In the genomic region with DNA sequence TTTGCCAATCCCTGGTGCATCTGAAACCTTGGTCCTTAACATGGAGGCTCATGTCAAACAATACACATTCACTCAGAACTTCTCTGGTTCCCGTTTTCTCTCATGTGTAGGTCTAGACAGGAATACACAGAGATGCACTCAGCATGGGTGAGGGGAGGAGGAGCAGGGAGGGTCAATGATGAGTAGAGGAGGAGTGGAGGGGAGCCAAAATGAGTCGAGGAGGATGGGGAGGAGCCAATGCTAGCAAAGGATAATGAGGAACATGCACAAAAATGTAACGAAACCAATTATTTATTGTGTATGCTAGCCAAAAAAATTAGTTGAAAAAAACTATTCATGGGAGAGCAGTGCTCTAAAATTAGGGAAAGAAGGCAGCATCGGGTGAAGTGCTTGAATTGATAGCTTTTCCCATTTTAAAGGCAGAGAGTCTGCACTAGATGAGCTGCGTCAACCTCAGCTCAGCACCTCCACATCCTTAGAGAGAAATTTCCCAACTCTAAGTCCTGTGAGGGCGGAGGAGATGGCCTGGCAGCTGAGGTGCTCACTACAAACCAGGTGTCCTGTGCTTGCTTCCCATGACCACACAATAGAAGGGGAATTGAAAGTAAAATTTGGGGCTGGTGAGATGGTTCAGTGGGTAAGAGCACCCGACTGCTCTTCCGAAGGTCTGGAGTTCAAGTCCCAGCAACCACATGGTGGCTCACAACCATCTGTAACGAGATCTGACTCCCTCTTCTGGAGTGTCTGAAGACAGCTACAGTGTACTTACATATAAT, we compare ENCODE assay signal across 20 mouse cellular contexts.
A peak's percentile ranks its signal among the peaks of the same experiment; 100 is the strongest.
DNase-seq lines count a peak whose midpoint lies in the region; ATAC-seq and TF ChIP-seq lines count a peak whose summit lies in the region.
"Had no signal": no experiment of that assay in that cellular context is flagged by ENCODE, and none has a peak within 500 bp of the region (broad histone marks: within the 10 kb centered on the region; RNA-seq: fewer than 3 reads in every experiment).

No protein-coding gene starts in this region.

- H3K36me3 ChIP-seq in embryonic facial prominence, embryonic 14.5 days (ENCODE audit: control insufficient read depth, insufficient read depth, low read length): no peaks in the 10 kb centered on the region
- no peaks in the 10 kb centered on the region for H3K36me3 ChIP-seq in embryonic facial prominence, embryonic 10.5 days (replicated peaks)
- peaks cover 0 to 14% of the 10 kb centered on the region in 2 experiments; a peak in 2 of 4 replicates for H3K36me3 ChIP-seq in MEL (ENCODE audit: control insufficient read depth in 1 of 2, insufficient read depth in 2 of 2, low read length in 2 of 2)
- no peaks in the 10 kb centered on the region for H3K36me3 ChIP-seq in splenic B cell, adult 2 months (ENCODE audit: control insufficient read depth, insufficient read depth, low read length, poor library complexity, severe bottlenecking)
- H3K36me3 ChIP-seq in midbrain, embryonic 10.5 days: no peaks in the 10 kb centered on the region
- H3K36me3 ChIP-seq: embryonic facial prominence, embryonic 13.5 days; forebrain, embryonic 10.5 days; forebrain, embryonic 12.5 days; forebrain, embryonic 15.5 days; G1E had no signal

- H3K4me3 ChIP-seq in embryonic facial prominence, embryonic 14.5 days (ENCODE audit: low read depth, low read length): no peak overlapping the region
- no peak overlapping the region for H3K4me3 ChIP-seq in embryonic facial prominence, embryonic 10.5 days
- H3K4me3 ChIP-seq in MEL (ENCODE audit: control insufficient read depth in 1 of 2, insufficient read depth in 1 of 2, low read depth in 2 of 2, low read length in 2 of 2): no peak overlapping the region
- no peak overlapping the region for H3K4me3 ChIP-seq in midbrain, embryonic 10.5 days
- H3K4me3 ChIP-seq: embryonic facial prominence, embryonic 13.5 days; erythroblast, embryonic 14.5 days; forebrain, embryonic 10.5 days; forebrain, embryonic 12.5 days; forebrain, embryonic 15.5 days had no signal

- no peak for TF ChIP-seq POLR2A in MEL (IDR thresholded peaks at IDR 0.05; ENCODE audit: control insufficient read depth in 1 of 2, insufficient read depth in 1 of 2, low read depth in 1 of 2, low read length in 2 of 2, poor library complexity in 1 of 2)

- TF ChIP-seq EP300 in MEL (IDR thresholded peaks at IDR 0.05; ENCODE audit: low read depth in 1 of 2, low read length in 2 of 2): no peak

- no peaks in the 10 kb centered on the region; the same call in 1 of the 2 replicates for H3K27me3 ChIP-seq in embryonic facial prominence, embryonic 14.5 days (replicated peaks; ENCODE audit: control insufficient read depth, insufficient read depth, low read length)
- 0 out of 2 replicates have a peak, but pooled peaks cover 5% of the 10 kb centered on the region for H3K27me3 ChIP-seq in embryonic facial prominence, embryonic 10.5 days (replicated peaks; ENCODE audit: low read depth, poor library complexity, severe bottlenecking)
- no peaks in the 10 kb centered on the region for H3K27me3 ChIP-seq in MEL (ENCODE audit: control insufficient read depth in 1 of 2, insufficient read depth in 2 of 2, low read length in 2 of 2)
- no peaks in the 10 kb centered on the region for H3K27me3 ChIP-seq in splenic B cell, adult 2 months (ENCODE audit: control insufficient read depth, insufficient read depth, low read length, poor library complexity, severe bottlenecking)
- H3K27me3 ChIP-seq in midbrain, embryonic 10.5 days (ENCODE audit: low read depth, poor library complexity, severe bottlenecking): no peaks in the 10 kb centered on the region
- H3K27me3 ChIP-seq: embryonic facial prominence, embryonic 13.5 days; forebrain, embryonic 12.5 days; forebrain, embryonic 15.5 days had no signal

- ATAC-seq in embryonic facial prominence, embryonic 14.5 days (ENCODE audit: low read depth): no peak
- ATAC-seq: forebrain, embryonic 15.5 days; forebrain, postnatal 0 days had no signal

- 69% methylated on average over 9 of the region's 9 CpGs for whole genome bisulfite sequencing in embryonic facial prominence, embryonic 14.5 days
- WGBS in embryonic facial prominence, embryonic 10.5 days: 87% methylated on average over 9 of the region's 9 CpGs
- 88% methylated on average over 9 of the region's 9 CpGs for WGBS in midbrain, embryonic 10.5 days

- no peak for TF ChIP-seq CTCF in MEL (IDR thresholded peaks at IDR 0.05 in 2 of 3, conservative IDR thresholded peaks at IDR 0.05 in 1 of 3; ENCODE audit: control insufficient read depth in 1 of 3, insufficient read depth in 1 of 3, low read depth in 2 of 3, low read length in 3 of 3, poor library complexity in 1 of 3, severe bottlenecking in 1 of 3)

- TF ChIP-seq RAD21 in MEL (IDR thresholded peaks at IDR 0.05; ENCODE audit: low read depth, low read length): no peak

- H3K9me3 ChIP-seq in embryonic facial prominence, embryonic 14.5 days (ENCODE audit: control insufficient read depth, low read length): no peaks in the 10 kb centered on the region
- no peaks in the 10 kb centered on the region for H3K9me3 ChIP-seq in embryonic facial prominence, embryonic 10.5 days
- H3K9me3 ChIP-seq in MEL (replicated peaks; ENCODE audit: insufficient read depth, low read length): no peaks in the 10 kb centered on the region
- H3K9me3 ChIP-seq in midbrain, embryonic 10.5 days (replicated peaks): no peaks in the 10 kb centered on the region
- H3K9me3 ChIP-seq: embryonic facial prominence, embryonic 13.5 days; forebrain, embryonic 10.5 days; forebrain, embryonic 12.5 days; forebrain, embryonic 15.5 days had no signal

- no peaks in the 10 kb centered on the region for H3K79me2 ChIP-seq in MEL (ENCODE audit: control insufficient read depth, insufficient read depth, low read length, poor library complexity)

- H3K9ac ChIP-seq in embryonic facial prominence, embryonic 14.5 days (ENCODE audit: low read depth, low read length): no peak overlapping the region
- H3K9ac ChIP-seq in MEL (ENCODE audit: control insufficient read depth, low read depth, low read length, poor library complexity, severe bottlenecking): no peak overlapping the region
- H3K9ac ChIP-seq: embryonic facial prominence, embryonic 13.5 days; forebrain, embryonic 12.5 days; forebrain, embryonic 15.5 days; forebrain, postnatal 0 days had no signal

- no peak overlapping the region for H3K27ac ChIP-seq in embryonic facial prominence, embryonic 14.5 days (replicated peaks; ENCODE audit: low read depth, low read length)
- H3K27ac ChIP-seq in embryonic facial prominence, embryonic 10.5 days (replicated peaks): no peak overlapping the region
- H3K27ac ChIP-seq in MEL (ENCODE audit: control insufficient read depth, low read depth, low read length): no peak overlapping the region
- no peak overlapping the region for H3K27ac ChIP-seq in midbrain, embryonic 10.5 days (replicated peaks)
- H3K27ac ChIP-seq: embryonic facial prominence, embryonic 13.5 days; forebrain, embryonic 10.5 days; forebrain, embryonic 12.5 days; forebrain, embryonic 15.5 days had no signal

- H3K4me1 ChIP-seq in embryonic facial prominence, embryonic 14.5 days (ENCODE audit: control insufficient read depth, insufficient read depth, low read length): no peaks in the 10 kb centered on the region; the same call in 1 of the 2 replicates
- H3K4me1 ChIP-seq in embryonic facial prominence, embryonic 10.5 days: peaks cover 12% of the 10 kb centered on the region
- peaks cover 6 to 45% of the 10 kb centered on the region in 2 experiments for H3K4me1 ChIP-seq in MEL (ENCODE audit: control insufficient read depth in 1 of 2, insufficient read depth in 2 of 2, low read length in 2 of 2)
- H3K4me1 ChIP-seq in midbrain, embryonic 10.5 days: peaks cover 15% of the 10 kb centered on the region; the same call in 1 of the 2 replicates
- H3K4me1 ChIP-seq: forebrain, embryonic 10.5 days; forebrain, embryonic 12.5 days; forebrain, embryonic 15.5 days had no signal

- no peak overlapping the region for H3K4me2 ChIP-seq in embryonic facial prominence, embryonic 14.5 days (ENCODE audit: low read depth, low read length)
- H3K4me2 ChIP-seq: embryonic facial prominence, embryonic 13.5 days; forebrain, embryonic 12.5 days; forebrain, embryonic 15.5 days had no signal

- DNase-seq in embryonic facial prominence, embryonic 14.5 days (ENCODE audit: low spot score): peak; percentile 69
- DNase-seq in embryonic facial prominence, embryonic 10.5 days (ENCODE audit: low spot score): no peak
- peak; percentile 52 for DNase-seq in MEL (ENCODE audit: low read depth, low spot score)
- DNase-seq in splenic B cell, adult 2 months (ENCODE audit: low read depth, low spot score): peak; percentile 60
- DNase-seq in layer of hippocampus, adult 8-10 months (ENCODE audit: low spot score in 2 of 2): no peak
- DNase-seq in midbrain, embryonic 10.5 days (ENCODE audit: low spot score): no peak
- DNase-seq: adrenal gland, adult 2 months; adrenal gland, postnatal 10 days; adrenal gland, postnatal 25 days; cerebellum, adult 11-12 months; cerebellum, adult 2 months; cerebellum, adult 9-10 months; cerebellum, postnatal 25 days; forebrain, postnatal 0 days had no signal

TF ChIP-seq in MEL, 35 proteins besides CTCF, POLR2A, EP300 and RAD21:
- TF ChIP-seq KAT2A (conservative IDR thresholded peaks at IDR 0.05; ENCODE audit: low read depth, low read length): no peak
- no peak for TF ChIP-seq GABPA (IDR thresholded peaks at IDR 0.05; ENCODE audit: low read depth, low read length)
- no peak for TF ChIP-seq E2F4 (IDR thresholded peaks at IDR 0.05; ENCODE audit: borderline replicate concordance, low read depth, low read length)
- no peak for TF ChIP-seq ELF1 (IDR thresholded peaks at IDR 0.05; ENCODE audit: low read depth, low read length)
- no peak for TF ChIP-seq MEF2A (IDR thresholded peaks at IDR 0.05; ENCODE audit: extremely low read depth, insufficient replicate concordance, low read depth, low read length, poor library complexity, severe bottlenecking)
- no peak for TF ChIP-seq HCFC1 (IDR thresholded peaks at IDR 0.05; ENCODE audit: low read depth, low read length)
- TF ChIP-seq TCF12 (IDR thresholded peaks at IDR 0.05; ENCODE audit: low read depth, low read length): no peak
- TF ChIP-seq CHD1 (IDR thresholded peaks at IDR 0.05; ENCODE audit: low read depth, low read length): no peak
- no peak for TF ChIP-seq POLR2AphosphoS5 (IDR thresholded peaks at IDR 0.05; ENCODE audit: borderline replicate concordance, low read depth, low read length)
- no peak for TF ChIP-seq USF1 (IDR thresholded peaks at IDR 0.05; ENCODE audit: low read depth, low read length)
- no peak for TF ChIP-seq TBP (IDR thresholded peaks at IDR 0.05; ENCODE audit: low read depth, low read length)
- TF ChIP-seq TAL1 (IDR thresholded peaks at IDR 0.05; ENCODE audit: low read length): no peak
- no peak for TF ChIP-seq ETS1 (IDR thresholded peaks at IDR 0.05; ENCODE audit: low read depth, low read length)
- TF ChIP-seq ZMIZ1 (IDR thresholded peaks at IDR 0.05; ENCODE audit: low read depth, low read length): no peak
- TF ChIP-seq MXI1 (IDR thresholded peaks at IDR 0.05; ENCODE audit: low read depth, low read length): no peak
- TF ChIP-seq MAZ (IDR thresholded peaks at IDR 0.05; ENCODE audit: low read depth, low read length): no peak
TF ChIP-seq in MEL: peak in this region for 0.

Comparison
In these comparisons a context has a peak if more than half of its experiments do, and no peak if none do; other contexts are left out.
1. DNase-seq: peak in embryonic facial prominence, embryonic 14.5 days (single experiment), MEL (single experiment) and splenic B cell, adult 2 months (single experiment); none in embryonic facial prominence, embryonic 10.5 days (single experiment), layer of hippocampus, adult 8-10 months (0 of 2) and midbrain, embryonic 10.5 days (single experiment).